Mouse (Mus musculus) liver, adult 2 months (tissue): ENCODE measurements around the gene Gm10553.
"Not testable (repeated sequence)": the region's sequence is repeated elsewhere in the genome, so short reads cannot be mapped to it uniquely, and the experiment has no call there.

Experiments
- CTCF ChIP-seq: fragments of 200-500 bp; IDR thresholded peaks from 2 replicates; pipeline ENCODE4 v1.5.1; 2011; ENCODE audit warnings: low read depth, low read length, control low read depth
- POLR2A ChIP-seq: fragments of 200-500 bp; IDR thresholded peaks from 2 replicates; pipeline ENCODE4 v1.6.1; 2011; ENCODE audit warnings: low read length, control low read depth; ENCODE audit not compliant: insufficient read depth; ENCODE audit errors: extremely low read depth

DNA sequence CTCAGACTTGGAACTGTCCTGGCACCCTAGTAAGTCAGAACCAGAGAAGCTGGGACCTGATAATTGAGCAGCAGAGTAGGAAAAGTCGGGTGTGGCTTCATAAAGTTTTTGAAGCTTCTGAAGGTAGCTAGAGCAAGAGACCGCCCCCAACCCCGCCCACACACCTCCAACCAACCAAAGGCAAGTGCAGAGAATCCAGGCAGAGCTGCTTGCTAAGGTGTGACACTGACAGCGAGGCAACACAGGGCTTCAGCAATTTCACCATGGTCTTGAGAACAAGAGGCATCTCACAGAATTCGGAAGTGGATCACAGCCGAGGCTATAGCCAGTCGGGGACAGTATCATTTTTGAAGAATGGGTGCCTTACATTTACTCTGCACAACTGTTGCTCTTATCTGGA is 9.8 kb downstream of the Gm10553 start, which contains the start of gene A530032D15Rik:
- TF ChIP-seq CTCF, POLR2A: not testable (repeated sequence)
